Mouse (Mus musculus) A20 (cell line): ENCODE measurements around the gene Mllt3.
A peak's percentile ranks its signal among the peaks of the same experiment; 100 is the strongest.

ENCODE experiments used
- DNase-seq: peaks from one replicate; pipeline ENCODE4 v3.0.0-alpha.2; 2011; ENCODE audit warnings: low read depth, low spot score

Gene Mllt3

DNA sequence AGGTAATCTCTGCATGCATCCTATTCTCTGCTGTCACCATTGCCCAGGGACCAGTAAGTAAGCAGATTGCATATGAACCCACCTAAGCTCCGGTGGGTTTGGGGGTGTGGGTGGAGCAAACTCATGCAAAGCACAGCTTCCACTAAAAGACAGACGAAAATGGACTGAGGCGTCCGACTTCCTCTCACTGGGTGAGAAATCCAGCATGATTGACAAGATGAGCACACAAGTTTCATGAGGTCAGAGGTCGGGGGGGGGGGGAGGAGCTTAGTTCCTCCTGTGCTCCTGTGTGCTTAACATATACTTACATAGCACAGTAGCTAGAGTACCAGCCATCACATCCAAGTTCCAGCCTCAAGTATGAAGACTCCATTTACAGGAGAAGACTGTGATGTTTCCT lies 206.8 kb downstream of the Mllt3 start:
- DNase-seq: no peak

DNA sequence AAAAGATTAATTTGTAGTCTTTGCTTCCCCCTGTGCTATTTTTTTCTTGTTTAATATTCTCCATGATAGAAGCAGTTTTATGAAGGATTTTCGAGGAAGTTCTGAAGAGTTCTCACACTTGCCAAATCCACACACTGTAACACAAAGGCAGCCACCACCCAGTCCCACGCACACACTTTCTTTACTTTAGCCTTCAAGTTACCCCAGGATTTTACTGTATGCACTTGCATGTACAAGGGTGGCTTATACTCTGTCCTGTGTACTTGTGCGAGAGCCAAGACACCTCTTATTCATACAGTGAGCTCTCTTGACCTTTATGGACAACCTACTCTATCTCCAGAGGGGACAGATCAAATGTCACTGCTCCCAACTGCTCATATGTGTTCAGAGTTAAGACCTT lies 209.5 kb downstream of the Mllt3 start:
- no peak for DNase-seq

DNA sequence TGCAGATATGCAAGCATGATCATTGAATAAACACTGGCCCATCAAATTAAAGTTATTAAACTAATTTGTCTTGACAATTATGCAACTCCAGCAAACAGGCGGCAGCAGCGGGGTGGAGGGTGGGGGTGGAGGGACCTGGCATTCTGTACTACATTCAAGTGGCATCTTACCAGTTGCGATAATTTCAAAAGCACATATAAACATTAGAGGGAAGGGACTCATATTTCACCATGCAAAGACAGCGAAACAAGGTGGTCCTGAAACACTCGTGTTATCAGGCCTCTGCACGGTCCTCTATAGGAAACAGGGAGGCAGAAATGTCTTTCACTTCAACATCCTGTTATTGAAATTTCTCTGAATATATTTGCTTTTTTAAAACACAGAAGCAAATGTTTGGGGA lies 210.0 kb downstream of the Mllt3 start:
- DNase-seq: no peak

DNA sequence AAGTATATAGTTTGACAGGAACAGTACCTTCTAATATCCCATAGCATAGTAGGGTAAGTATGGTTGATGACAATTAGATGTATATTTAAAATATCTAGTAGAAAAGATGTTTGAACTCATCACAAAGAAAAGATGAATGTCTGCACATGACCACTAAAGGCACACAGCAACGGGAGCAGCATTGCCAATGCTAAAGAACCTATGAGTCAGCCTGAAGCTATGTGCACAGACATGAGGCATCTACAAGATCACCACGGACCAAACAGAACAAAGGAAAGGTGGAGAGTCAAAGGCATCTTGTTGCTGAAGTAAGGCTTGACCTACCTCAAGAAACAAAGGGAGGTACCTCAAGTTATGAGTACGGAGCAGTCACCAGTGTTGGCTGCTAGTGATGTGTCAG lies 212.3 kb downstream of the Mllt3 start:
- no peak for DNase-seq

DNA sequence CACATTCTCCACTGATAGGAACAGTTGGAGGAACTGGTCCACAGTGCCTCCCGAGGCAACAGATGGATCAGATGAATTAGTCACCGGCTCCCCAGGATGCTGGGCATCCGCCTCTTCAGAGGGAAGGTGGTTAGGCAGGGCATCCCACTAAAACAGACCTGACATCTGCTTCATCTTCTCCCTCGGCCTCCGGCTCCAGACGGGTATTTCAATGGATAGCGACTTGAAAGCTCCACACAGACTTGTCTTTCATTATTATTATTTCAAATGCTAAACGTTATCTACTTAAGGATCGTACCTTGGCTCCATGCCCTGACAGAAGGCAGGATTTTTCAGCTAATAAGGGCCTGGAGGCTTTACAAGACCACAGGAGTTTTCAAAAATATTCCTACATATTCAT lies 214.0 kb downstream of the Mllt3 start:
- DNase-seq: no peak

DNA sequence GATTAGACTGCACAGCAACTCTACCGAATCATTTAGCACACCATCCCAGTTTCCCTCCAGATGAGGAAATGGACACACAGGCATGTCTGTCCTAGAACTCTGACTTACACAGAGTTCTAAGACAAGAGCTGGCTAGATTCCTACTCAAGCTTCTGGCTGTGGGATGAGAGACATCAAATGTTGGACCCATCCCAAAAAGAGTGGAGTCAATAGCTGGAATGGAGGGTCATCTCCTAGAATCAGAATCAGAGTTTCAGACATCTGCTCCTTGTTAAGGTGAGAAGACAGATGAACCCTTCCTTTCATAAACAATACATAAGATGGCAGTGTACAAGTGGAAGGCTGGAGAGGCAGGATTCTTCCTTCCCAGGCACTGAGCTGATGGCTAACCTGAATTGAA lies 214.9 kb downstream of the Mllt3 start:
- DNase-seq: no peak

DNA sequence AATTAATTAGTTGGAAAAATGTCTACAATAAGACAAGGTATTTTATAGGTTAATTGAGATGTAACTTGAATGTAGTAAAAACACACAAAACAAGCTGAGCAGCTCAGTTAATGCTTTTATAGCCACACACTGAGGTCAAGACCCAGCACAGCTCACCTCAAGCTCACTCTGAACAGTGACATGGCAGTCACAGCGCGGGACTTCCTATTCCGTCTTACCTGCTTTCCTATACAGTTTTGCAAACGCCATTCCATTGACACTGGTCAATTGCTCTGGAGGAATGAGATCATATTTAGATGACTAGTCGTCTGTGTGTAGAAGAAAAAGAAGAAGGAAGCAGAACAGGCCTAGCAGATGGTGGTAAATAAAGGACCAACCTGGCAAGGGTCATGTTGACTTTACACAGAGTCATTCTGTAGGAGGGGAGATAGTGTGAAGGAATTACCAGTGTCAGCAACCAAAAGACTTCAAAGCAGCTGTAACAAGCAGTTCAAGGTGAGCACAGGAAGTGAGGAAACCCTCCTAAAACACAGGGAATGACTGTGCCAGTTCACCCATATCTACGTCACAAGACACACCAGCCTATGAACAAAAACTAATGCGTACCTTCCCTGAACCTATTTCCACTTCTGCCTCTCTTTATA lies 217.6 kb downstream of the Mllt3 start:
- DNase-seq: no peak

DNA sequence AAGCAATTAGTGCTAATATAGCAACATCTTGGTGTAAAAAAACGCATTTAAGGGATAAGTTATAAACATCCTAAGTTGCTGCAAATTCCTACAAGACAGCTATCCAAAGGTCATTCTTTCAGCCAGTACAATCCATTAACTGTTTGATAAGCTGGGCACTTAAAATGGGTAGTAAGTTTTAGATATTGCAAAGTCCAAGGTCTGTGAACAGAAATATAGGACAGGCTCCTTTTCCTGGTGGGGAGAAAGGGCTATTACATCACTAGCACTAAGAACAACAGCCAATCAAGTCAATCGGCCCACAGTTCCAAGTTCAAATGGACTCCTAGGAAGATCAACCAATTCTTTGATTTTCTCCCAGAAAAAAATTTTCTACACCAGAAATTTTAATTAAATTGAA lies 221.3 kb downstream of the Mllt3 start:
- DNase-seq: no peak

DNA sequence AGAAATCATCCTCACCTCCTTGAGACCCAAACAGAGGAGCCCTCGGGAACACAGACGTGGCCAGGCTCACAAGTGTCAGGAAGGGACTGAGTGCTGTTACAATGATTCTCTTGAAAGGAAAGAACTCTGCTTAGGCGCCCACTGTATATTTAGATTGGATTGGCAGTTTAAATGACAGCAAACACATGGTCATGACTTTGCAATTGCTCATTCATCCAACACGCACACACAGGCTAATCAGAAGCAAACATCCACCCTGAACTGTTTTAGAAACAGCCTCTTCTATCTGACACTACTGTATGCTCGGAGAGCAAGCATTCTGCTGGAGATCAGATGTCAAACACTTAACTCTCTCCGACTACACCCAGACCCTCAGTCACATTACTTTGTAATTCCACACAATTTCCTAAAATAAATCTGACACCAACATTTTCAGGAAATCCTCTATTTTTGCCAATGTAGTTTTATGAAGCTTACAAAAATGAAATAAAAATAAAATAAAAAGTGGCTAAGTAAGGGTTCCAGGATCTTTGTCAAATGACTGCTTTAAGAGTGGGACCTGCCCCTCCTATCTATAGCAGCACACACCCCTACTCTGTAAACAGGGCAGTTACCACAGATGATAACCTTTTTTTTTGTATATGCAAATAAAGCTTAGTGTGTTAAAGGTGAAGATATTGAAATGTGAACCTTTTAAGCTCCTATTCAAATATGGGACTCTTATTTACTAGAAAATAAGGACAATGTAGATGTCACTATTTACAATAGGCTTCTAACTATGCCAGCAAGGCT lies 226.8 kb downstream of the Mllt3 start:
- no peak for DNase-seq

DNA sequence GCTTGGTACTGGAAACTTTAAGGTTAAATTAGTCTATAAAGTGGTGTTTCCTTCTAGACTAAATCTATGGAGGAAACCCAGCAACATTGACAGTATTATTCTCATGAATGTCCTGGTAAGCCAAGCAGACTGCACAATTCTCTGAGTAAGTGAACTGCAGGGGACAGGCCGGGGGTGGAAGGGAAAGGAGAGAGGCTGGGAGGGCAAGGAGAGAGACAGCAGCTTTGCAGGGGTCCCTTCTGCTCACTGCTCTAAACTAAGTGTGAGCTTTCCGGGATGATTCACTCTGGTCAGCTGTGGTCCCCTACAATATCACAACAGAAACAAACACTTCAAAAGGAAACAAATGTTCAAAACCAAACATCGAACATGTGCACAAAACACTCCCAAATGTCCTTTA lies 228.6 kb downstream of the Mllt3 start:
- no peak for DNase-seq

DNA sequence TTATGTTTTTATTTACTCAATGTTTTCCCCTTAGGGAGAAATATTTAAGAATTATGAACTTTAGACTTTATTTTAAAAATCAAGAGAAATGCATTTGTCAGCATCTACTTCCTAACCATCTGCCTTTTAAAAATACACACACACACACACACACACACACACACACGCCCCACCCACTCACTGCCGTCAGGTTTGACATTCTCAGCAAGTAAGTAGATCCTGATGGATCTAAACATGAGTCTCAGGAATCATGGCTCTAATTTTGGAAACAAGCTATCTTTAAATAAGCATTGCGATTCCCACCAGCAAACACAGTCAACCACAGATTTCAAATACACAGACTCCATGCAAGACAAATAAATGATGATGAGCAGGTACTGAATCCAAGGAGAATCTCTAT lies 229.9 kb downstream of the Mllt3 start:
- DNase-seq: no peak

DNA sequence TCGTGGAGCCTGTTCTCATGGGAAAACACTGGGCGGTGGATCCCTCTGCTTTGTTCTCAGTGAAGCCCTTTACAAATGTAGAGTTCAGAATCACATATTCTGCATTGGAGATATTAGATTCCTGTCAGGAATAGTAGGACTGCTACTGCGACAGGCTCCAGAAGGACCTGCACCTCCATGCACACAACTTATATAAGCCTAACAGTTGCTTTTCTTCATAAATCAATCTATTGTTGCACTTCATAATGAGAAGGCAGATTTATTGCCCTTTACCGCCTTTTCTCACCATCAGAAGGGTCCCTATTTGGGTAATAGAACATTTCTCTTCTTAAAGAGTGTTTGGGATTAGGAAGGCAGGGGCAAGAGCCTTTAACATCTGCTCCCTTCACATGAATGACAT lies 231.0 kb downstream of the Mllt3 start:
- no peak for DNase-seq

DNA sequence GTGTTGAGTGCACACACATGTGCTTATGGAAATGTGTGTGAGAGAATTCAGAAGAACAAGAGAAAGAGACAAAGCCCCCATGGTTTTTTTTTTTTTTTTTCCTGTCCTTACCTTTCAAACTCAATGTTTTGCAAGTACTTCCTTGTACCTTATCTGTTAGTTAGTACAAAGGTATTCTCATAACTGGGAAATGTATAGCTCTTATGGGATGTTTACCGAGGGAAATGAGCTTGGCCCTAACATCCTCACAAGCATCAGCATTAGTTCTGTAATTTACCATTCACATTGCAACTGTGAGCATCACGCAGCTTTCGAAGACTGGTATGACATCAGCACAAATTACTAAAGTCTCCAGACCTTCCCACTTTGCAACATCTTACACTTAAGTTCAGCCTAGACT lies 231.8 kb downstream of the Mllt3 start:
- no peak for DNase-seq

DNA sequence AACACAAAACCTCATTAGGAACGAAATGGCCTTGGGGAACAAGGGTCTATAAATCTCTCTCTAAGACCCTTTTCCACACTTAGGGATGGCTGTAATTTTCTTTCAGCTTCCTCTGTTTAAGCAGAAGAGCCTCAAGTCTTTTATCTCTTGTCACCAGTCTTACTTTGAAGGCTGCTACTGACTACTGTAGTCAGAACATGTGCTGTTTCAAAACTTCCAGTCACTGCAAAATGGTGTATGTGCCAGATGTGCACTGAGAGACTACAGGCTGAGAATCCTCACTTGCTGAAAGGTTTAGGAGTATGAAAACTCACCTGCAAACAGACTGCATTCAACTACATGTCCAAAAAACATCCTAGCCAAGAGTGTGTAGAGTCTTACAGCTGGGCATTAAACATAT lies 232.9 kb downstream of the Mllt3 start:
- no peak for DNase-seq

DNA sequence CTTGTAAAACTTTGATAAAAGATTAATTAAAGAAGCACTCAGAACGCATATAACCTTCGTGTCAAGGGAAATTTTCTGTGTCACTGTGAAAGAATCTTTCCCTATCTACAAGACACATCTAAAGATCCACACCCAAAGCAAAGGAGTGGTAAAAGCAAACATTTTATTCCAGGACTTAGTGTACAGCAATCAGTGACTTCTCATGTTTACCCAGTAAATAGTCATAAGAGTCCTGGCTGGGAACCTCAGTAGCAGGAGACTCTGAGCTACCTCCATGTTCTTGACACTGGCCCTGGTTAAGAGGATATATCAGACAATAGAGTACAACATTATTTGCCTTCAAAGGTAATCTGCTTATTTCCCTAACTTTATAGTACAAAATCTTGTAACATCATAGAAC lies 233.7 kb downstream of the Mllt3 start:
- no peak for DNase-seq

DNA sequence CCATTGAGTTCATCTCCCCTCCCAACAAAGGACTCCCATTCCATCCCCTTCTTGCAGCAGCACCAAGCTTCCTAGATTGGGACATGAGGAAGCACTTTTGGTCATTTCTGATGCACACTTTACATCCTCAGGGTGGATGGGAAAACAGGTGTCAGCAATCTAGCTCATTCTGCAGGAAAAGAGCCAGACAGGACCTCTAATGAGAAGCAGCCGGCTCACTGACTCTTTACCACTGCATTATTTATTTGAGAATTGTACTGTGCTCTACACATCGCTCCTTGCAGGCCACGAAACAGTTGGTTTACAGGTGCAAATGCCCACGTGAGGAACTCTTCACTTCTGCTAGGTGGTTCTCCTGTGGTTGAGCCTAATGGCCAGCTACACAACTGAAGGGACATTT lies 237.9 kb downstream of the Mllt3 start:
- DNase-seq: no peak

DNA sequence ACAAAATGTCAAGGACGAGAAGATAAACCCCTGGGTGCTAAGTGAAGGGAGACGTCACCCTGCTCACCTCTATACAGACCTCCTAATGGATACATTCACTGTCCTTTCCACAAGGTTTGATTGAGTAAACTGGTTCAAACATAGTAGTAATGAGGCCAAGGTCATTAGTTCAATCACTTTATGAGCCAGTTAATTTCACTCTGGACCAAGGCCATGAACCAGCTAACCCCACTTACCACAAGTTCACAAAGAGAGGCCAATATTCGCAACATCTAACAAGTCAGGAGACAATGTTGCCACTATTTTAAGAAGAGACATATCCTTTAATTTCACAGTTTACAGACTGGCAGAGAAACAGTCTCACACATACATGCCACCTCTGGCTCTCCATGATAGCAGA lies 238.9 kb downstream of the Mllt3 start:
- DNase-seq: no peak

DNA sequence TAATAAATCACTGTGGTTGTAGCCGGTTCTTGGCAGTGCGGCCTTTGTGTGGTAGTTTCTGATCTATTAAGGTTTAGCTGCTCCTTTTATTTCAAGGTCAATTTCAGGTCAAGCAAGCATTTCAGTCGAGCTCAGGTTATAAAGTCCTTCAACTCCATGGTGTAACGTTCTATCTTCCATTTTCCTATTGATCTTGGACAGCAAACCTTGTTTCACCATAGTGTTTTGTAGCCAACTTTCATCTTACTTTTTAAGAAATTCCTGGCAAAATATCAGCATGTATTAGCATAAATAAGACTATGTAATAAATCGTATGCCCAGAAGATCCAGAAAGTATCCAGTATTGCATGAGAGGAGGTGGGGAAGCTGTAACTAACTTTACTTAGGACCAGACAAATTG lies 240.7 kb downstream of the Mllt3 start:
- no peak for DNase-seq

DNA sequence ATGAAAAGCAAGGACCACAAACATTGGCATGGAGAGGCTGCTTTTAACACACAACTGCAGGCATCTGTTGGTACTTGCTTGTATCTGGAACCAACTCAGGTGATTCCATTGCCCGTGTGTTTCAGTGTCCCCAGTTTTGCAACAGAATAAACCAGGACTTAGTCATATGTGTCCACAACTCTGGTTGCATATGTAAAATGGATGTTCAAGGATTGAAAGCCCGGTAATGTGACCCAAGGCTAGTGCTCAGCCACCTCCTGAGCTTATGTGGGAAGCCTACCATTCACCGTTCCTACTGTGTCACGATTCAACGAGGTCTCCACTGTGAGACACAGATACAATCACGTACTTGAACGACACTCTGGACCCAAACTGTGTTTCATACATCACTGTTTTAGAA lies 243.7 kb downstream of the Mllt3 start:
- no peak for DNase-seq

DNA sequence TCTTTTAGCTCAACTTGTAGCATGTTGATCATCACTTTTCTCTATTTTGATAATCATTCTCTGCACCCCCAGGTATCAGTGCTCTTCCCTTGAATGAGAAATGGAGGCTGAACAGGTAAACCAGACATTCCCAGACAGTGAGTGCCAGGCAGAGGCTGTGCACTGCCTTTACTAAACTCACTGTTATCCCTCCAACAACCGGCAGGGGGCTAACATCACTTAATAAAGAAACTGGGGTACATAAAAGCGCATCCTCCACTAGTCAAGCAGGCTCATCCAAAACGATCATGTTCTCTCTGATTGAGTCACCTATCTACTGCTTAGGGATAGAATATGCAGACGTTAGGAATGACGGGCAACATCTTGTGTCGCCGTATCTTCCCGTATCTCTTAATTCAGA lies 244.5 kb downstream of the Mllt3 start:
- DNase-seq: peak; percentile 65

DNA sequence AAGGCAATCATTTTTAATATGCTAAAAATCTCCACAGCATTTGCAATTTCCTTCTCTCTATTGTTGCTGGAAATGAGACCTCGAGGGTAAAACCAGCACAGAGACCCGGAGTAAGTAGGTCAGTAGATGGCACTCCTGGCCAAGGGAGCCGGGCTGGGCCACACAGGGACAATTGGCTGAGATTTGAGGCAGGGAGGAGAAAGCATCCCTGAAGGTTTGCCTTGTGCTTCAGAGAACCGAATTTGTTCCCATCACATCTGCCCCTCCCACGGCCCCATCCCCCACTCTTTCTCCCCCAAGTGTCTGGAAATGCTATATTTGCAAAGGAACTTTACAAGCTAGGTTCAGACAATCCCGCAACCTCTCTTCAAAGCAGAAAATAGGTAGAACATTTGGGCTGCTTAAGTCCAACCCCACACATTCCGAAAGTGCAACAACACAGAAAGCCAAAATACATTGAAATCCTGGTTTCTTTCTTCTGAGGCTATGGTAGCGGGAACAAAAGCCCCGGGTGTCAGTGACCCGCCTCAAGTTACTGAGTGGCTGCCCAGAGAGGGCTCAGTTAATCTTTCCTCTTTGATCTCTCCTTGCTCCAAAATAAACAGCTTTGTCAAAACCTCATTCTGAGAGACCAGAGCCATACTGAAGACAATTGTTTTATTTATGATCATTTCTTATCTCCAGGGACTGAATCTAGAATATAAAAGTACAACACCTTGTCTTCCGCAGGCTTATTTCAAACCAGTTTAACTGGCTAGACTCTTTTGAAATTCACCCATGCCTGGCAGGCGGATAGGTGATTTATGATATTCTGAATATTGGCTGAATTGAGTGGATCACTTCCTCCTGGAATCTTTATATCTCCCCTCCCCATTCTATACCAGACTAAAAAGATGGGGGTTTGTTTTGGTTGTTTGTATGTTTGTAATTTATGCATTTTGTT lies 247.8 kb downstream of the Mllt3 start:
- DNase-seq: no peak

DNA sequence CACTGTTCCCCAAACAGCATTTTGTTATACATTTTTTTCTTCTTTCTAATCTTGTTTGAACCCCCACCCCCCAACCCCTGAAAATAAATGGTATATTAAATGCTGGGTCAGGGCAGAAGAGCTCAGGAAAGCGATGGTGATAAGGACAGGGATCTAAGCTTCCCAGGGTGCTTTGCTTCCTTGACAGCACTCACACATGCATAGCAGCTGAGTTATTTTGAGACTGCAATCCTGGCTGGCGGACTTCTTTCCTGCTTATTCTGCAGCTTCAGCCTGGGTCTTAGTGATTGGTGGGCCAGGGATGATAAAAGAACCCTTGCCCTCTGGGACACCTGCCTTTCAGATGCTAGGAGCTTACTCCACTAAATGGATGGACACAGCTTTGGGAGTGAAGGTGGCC lies 249.4 kb downstream of the Mllt3 start:
- no peak for DNase-seq

DNA sequence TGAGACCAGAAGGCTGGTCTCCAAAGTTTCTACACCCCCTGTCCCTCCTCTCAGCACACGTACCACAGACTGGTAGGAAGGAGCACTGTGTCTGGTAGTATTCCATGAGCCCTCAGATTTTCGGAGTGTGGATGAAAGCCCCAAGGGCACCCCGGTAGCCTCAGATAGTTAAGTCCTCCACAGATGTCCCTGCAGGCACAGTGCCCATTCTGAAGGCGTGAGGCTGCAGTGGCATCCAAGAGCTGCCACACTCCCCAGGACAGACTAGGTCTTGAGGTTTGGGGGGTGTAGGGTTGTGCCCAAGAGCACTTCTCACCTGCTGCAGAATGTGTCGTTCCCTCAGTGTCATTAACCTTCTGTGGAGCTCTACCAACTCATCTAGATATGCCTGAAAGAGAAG lies 251.2 kb downstream of the Mllt3 start:
- DNase-seq: no peak
